Mouse (Mus musculus): ENCODE measurements around the gene Slfn3. TPM values are rescaled to one million over a fixed set of nuclear protein-coding genes. Genes with fewer than 3 reads are reported as not detected.
"Not testable (repeated sequence)": the region's sequence is repeated elsewhere in the genome, so short reads cannot be mapped to it uniquely, and the experiment has no call there.

The Slfn3 gene
- 1 to 10 TPM; 3.4 to 5.2 TPM for total RNA-seq (2021)

GRCm38 (mm10) chr11:83191134-83191893 is at the start of gene Slfn3:
Gene Slfn3, plus strand, starts transcription at chr11:83191330.
- DNase-seq, result peak; percentile 49

DNA sequence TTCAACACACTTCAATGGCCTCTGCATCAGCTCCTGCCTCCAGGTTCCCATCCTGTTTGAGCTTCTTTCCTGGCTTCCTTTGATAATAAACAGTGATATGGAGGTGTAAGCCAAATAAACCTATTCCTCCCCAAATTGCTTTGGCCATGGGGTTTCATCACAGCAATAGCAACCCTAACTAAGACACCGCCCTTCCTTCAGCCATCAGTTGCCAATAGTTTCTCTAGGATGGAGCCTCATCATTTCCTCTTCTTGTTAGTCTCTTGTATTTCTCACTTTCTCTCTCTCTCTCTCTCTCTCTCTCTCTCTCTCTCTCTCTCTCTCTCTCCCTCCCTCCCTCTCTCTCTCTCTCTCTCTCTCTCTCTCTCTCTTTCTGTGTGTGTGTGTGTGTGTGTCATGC is 42.2 kb upstream of the Slfn3 start:
- not testable (repeated sequence) for DNase-seq

GRCm38 (mm10) chr11:83174948-83175539 is 16.1 kb upstream of the Slfn3 start, which contains the start of gene Slfn4:
Gene Slfn4, plus strand, starts transcription at chr11:83175186.
- DNase-seq, result no peak

- peak; percentile 6 for DNase-seq
Observed at GRCm38 (mm10) chr11:83192001-83192400, 871 bp downstream of the Slfn3 start.

DNA sequence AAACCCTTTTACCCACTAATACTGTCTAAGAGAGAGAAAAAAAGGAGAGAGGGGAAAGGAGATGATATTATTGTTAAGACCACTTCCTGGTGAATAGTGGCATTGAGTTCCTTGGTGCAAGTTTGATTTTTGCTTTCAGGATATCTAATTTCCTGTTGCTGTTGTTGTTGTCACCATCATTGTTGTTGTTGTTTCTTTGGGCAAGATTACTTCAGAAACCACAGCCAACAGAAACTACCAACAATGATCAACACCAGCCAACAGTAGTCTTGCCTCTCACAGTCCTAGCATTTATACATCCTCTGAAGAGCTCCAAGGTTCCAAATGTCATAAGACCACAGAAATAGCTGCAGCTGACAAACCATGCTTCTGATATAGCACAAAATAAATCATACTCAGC is 13.9 kb downstream of the Slfn3 start:
- no peak for DNase-seq

DNA sequence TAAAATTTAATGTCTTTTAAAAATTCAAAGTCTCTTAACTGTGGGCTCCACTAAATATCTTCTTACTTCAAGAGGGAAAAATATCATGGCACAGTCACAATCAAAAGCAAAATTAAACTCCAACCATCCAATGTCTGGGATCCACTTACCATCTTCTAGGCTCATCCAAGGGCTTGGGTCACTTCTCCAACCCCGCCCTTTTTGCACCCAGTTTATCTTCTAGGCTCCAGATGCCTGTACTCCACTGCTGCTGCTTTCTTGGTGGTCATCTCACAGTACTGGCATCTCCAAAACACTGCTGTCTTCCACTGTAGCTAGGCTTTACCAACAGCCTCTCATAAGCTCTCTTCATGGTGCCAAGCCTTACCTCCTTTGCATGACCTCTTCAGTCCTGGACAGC is 25.0 kb downstream of the Slfn3 start:
- no peak for DNase-seq

DNA sequence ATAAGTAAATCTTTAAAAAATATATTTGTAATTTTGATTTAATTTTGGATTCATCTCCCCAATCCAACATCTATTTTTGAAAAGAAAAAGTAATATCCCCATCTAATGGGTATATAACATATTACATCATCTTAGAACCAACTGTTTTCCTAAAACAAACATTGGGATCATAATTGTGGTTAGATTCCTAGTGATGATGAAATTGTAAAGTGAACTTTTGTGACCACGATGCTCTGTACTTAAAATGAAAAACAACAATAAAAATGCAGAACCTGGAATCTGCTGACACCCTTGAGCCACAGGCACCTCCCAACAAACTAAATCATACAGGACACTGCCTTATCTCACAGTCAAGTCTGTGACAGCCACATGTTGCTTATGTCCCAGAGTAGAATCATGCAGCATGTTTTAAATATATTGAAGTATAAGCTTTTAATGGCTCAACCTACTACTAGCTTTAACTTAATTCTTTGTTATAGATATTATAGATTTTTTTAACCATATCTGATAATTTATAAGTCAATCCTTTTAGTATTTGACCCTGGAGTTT is 30.3 kb downstream of the Slfn3 start:
- no peak for DNase-seq

DNA sequence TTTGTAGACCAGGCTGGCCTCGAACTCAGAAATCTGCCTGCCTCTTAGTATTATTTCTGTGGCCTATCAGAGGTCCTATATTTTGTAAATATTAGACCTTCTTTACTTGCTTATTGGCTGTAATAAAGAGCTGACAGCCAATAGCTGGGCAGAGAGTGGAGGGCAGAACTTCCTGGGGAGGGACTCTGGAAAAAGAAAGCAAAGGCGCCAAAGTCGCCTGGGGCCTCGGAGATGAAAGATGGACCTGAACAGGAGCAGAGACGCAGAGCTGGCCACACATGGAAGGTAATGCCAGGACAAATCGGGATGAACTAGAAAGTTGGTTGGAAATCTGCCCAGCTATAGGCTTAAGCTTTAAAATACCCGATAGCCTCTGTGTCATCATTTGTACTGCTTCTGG is 32.2 kb downstream of the Slfn3 start:
- no peak for DNase-seq

- not testable (repeated sequence) for DNase-seq
Observed at GRCm38 (mm10) chr11:83223793-83224192, 32.7 kb downstream of the Slfn3 start.

DNA sequence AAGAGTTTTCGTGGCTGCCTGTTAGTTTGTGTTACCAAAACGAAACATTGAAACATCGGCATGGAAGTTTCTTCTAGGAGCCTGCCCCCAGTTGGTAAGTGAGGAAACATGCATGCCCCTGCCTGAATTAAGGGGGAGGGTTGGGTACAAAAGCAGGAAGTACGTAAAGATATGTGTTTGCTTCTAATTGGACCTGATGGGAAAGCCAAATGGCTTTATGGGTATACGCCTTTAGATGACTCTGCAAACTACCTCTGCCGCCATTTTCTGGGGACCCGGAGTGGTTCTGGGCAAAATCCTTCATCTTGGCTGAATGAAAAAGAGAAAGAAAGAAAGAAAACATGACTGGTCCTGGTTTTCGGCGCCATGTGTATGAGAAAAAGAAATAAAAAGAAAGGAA is 33.1 kb downstream of the Slfn3 start:
- no peak for DNase-seq

DNA sequence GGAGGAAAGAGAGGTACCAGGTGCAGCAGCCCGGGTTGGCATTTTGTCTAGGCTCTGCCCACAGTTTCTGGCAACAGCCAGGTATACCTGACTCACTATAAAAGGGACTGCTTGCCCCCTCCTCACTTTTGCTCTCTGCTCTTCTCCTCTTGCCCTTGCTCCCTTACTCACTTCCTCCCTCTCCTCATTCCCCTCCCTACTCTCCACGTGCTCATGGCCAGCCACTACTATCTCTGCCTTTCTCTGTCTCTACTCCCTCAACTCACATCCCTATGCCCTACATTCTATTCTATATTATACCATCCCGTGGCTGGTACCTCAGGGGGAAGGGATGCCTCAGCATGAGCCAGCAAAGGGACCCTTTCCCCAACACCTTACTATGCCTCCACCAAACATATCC is 33.6 kb downstream of the Slfn3 start:
- DNase-seq, result no peak

- DNase-seq, result no peak
Observed at GRCm38 (mm10) chr11:83225371-83225960, 34.3 kb downstream of the Slfn3 start.

DNA sequence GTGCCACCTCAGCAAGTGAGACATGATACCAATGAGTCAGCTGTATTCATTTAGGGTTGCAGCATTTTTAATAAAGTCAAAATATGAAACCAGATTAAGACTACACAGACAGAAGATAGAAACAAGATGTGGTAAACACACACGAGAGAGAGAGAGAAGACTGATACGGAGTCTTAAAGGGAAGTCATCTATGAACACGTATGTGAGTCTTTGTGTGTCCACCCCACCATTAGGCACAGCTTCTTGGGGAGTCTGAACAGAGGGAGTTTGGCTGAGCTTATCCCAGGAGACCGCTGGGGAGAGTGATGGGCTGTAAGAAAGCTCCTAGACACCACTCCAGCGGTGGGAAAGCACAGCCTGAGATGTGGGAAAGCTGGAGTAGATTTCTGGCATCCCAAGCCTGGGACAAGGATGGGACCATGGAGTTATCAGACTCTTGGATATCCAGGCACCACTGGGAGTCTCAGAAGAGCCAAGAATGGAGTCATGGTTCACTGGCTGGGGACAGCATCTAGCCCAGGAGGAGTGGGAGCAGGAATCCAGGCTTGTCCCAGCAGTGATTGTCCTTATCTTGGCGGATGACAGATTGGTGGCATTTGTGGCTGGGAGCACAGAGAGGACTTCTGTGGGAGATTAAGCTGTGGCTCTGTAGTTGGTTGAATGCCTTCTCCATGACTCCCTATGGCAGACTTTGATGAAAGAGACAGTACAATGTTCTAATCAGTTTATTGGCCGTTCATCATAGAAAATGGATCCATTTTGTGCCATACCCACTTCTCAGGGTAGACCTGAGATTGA is 37.0 kb downstream of the Slfn3 start:
- DNase-seq, result no peak

DNA sequence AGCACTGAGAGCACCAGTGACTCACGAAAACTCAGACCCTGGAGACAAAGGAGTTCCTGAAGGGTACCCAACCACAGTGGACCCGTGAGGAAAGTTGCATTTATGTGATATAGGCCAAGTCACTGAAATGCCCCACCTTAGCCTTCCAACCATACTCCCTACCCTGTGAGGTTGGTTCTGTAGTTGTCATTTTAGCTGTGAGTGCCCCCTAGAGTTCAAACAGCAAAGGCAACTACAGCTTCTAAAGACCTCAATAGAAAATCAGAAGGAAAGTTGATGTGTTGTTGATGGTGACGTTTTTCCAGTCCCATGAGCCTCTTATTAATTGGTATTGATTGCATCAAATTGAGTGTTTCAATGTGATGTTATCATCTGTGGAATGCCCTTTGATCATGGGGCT is 39.8 kb downstream of the Slfn3 start:
- DNase-seq, result no peak

DNA sequence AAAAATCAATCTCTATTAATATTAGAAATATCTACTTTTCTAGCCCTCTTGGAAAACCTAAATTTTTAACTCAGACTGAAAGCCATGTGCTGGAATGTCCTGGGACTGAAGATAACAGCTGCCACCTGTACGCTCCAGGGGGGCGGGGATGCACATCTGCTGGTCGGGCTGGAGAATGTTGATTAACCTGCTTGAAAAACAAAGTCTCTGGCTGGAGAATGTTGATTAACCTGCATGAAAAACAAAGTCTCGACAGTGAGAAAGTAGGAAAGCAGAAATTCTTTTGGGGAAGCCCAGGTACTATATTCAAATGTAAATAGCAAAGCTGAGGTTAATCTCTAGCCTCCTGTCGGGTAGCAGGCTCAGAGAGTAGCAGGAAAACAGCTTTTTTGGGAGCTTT is 42.5 kb downstream of the Slfn3 start:
- not testable (repeated sequence) for DNase-seq

DNA sequence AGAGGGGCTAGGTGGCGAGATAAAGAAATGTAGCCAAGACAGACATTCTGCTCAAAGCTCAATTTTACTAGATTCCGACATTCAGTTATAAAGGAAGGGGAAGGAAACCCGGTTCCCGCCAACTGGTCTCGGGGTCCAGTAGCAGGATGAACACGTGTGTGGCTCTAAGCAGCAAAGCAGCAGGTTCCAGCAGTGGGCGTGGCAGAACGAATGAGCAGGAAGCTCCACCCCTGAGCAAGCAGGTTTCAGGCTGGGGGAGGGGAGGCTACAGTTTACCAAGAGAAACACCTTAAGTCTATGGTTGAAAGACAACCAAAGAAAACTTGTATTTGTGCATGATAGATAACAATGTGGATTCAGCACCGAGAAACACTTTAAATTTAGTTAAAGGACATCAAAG is 46.3 kb downstream of the Slfn3 start:
- DNase-seq, result not testable (repeated sequence)

DNA sequence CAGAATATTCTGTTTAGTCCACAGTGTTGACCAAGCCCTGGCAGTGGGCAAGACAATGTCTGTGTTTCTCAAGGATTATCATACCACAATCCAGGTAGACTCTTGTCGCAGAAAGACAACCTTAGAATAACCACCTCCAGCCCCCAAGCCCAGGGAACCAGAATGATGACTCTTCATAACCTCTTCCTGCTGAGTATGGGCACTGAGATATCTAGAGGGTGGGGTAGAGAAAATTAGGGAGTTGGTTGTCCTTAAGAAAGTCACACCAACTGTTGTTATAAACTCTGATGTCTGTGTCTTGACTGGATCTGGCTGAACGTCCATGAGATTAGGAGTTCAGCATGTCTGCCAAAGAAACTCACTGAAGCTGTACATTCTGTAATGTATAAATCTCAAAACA is 47.3 kb downstream of the Slfn3 start:
- no peak for DNase-seq

DNA sequence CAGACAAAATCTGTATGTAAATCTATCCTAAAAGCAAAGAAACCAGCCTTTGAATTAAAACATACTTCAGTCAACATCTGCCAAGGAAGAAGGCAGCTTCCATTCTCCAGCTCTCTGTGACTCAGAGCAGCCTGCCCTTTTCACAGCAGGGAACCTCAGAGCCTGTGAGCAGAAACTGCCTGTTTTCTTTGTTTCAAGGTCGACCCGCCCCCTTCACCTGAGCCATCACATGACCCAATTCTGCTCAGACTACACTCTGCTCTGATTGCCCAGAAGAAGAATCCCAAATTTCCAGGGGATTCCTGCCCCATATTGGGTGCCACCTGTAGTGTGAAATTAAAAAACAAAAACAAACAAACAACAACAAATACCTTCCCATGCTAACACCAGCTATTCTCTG is 48.7 kb downstream of the Slfn3 start:
- no peak for DNase-seq

DNA sequence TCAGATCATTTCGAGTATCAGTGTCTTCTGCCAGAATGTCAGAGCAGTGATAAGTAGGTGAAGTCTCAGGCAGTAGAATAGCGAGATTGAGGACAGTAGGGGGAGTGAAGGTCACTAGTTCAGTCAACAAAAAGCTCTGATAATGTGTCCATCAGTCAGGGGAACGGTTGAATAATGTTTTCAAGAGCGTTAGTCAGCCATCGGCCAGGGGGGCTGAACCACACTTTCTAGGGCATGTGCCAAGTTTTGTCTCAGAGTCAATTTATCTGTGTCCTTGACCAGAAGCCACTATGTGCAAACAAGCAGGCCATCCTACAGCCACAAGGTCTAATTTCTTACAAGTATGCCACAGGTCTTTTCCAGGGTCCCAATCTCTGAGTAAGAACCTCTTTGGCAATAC is 66.1 kb downstream of the Slfn3 start:
- DNase-seq, result not testable (repeated sequence)

- no peak for DNase-seq
Observed at GRCm38 (mm10) chr11:83262673-83263072, 71.5 kb downstream of the Slfn3 start.

GRCm38 (mm10) chr11:83263146-83263545 is 72.0 kb downstream of the Slfn3 start:
- DNase-seq, result no peak

All from heart, postnatal 4 days (tissue).